Mouse (Mus musculus) thymus, postnatal 14 days (tissue): ENCODE measurements around the gene 1700003E16Rik.

Source experiments
- DNase-seq: peaks from one replicate; pipeline ENCODE4 v3.0.0; 2021

1700003E16Rik gene

DNA sequence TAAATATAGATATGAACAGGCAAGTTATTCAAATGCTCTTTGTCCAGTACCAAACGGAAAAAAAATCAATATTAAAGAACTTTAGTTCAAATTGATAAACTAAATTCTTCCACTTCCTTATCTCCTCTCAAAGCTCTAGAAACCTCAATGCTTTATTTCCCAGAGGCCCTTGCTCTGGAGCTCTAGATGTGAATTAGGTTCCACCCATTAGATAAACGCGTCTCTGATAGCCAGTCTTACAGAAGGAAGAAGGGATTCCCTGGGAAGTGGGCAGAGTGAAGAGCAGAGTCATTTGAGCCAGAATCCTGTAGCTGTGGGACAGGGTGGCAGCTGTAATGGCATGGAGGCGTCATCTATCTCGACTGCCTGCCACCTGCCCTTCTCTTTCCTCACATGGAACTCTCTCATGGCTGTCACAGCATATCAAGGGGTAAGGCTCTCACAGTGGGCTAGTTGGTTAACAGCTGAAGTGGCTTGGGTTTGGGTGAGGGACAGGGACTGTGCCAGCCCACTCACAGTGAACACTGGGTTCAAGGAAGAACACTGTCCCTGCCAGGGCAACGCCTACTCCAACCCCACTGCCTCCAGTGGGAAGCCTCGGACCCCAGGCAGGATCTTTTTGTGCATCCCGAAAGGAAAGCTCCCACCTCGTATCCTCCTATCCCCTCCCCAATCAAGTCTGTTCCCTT is 51.3 kb downstream of the 1700003E16Rik start:
- no peak for DNase-seq

DNA sequence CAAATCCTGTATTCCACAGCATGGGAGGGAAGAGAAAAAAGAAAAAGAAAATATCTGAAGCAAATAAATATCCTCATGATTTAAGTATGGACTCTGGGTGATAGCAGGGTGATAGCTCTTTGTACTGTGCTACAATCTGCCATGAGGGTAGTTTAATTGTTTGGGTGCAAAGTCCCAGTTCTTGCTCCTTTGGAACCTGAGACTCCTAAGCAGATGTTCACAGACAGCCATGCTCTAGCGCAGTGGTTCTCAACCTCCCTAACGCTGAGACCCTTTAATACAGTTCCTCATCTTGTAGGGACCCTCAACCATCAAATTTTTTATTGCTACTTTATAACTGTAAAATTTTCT is 51.8 kb downstream of the 1700003E16Rik start:
- no peak for DNase-seq

DNA sequence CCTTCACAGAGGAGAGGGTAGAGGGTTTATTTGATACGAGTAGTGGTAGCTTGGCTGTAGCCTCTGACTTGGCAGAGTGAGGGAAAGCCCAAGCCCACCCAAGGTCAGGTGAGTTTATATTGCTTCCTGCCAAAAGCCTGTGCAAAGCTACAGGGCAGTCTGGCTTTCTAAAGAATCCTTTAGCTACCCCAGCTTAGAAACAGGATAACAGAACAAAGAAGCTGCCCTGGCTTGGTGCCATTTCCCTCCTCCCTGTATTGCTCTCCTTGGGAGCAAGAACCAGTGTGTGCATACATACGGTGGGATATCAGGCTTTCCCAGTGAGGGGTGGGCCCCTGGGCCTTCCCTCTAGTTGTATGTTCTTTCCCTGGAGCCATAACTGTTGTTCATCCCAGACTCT is 54.3 kb downstream of the 1700003E16Rik start:
- DNase-seq = no peak

DNA sequence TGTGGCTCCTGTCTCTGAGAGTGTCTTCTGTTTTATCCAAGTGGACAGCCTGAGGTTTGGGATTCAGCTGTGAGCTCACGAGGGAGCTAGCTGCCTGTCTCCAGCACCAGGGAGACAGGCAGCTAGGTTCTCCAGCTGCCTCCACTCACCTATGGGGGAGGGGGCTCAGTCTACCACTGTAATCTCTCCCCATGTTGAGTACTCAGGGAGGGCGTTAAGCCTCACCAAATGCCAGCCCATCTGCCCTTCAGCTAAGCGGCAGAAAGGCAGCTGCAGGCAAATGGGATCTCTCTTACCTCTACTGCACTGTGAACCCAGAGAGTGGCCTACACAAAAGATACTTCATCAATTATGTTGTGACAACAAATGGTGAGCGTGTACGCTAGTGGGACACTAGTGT is 55.3 kb downstream of the 1700003E16Rik start:
- no peak for DNase-seq
